Mouse (Mus musculus): ENCODE data around the gene Armh3.

Armh3 gene

GRCm38 (mm10) chr19:45997785-45998693 is at the start of gene Armh3:
Gene Armh3 (minus strand): TSS chr19:45998488.
- DNase-seq (ENCODE audit: low read depth), result peak; percentile 88

GRCm38 (mm10) chr19:46047426-46047825 is 49.1 kb upstream of the Armh3 start:
- no peak for DNase-seq (ENCODE audit: low read depth)

GRCm38 (mm10) chr19:46046621-46047025 is 48.3 kb upstream of the Armh3 start:
- no peak for DNase-seq (ENCODE audit: low read depth)

- no peak for DNase-seq (ENCODE audit: low read depth)
Observed at GRCm38 (mm10) chr19:46045696-46046311, 47.5 kb upstream of the Armh3 start.

- no peak for DNase-seq (ENCODE audit: low read depth)
Observed at GRCm38 (mm10) chr19:46044993-46045695, 46.9 kb upstream of the Armh3 start, which contains the start of gene Ldb1. Gene Ldb1 (minus strand): TSS chr19:46045214.

GRCm38 (mm10) chr19:46044271-46044992 is 46.1 kb upstream of the Armh3 start, which contains the start of gene Pprc1:
Gene Pprc1 (plus strand): TSS chr19:46044886.
- no peak for DNase-seq (ENCODE audit: low read depth)

- DNase-seq (ENCODE audit: low read depth), result no peak
Observed at GRCm38 (mm10) chr19:46043380-46043779, 45.1 kb upstream of the Armh3 start.

GRCm38 (mm10) chr19:46042476-46043011 is 44.3 kb upstream of the Armh3 start:
- DNase-seq (ENCODE audit: low read depth), result no peak

GRCm38 (mm10) chr19:46041933-46042475 is 43.7 kb upstream of the Armh3 start:
- DNase-seq (ENCODE audit: low read depth), result no peak

GRCm38 (mm10) chr19:46041299-46041932 is 43.1 kb upstream of the Armh3 start:
- no peak for DNase-seq (ENCODE audit: low read depth)

- no peak for DNase-seq (ENCODE audit: low read depth)
Observed at GRCm38 (mm10) chr19:46040149-46040902, 42.0 kb upstream of the Armh3 start.

GRCm38 (mm10) chr19:46039478-46039877 is 41.2 kb upstream of the Armh3 start:
- peak; percentile 86 for DNase-seq (ENCODE audit: low read depth)

GRCm38 (mm10) chr19:46038851-46039260 is 40.6 kb upstream of the Armh3 start:
- no peak for DNase-seq (ENCODE audit: low read depth)

GRCm38 (mm10) chr19:46037925-46038850 is 39.9 kb upstream of the Armh3 start:
- no peak for DNase-seq (ENCODE audit: low read depth)

GRCm38 (mm10) chr19:46037243-46037924 is 39.1 kb upstream of the Armh3 start:
- no peak for DNase-seq (ENCODE audit: low read depth)

GRCm38 (mm10) chr19:46036477-46037242 is 38.4 kb upstream of the Armh3 start:
- no peak for DNase-seq (ENCODE audit: low read depth)

- DNase-seq (ENCODE audit: low read depth), result no peak
Observed at GRCm38 (mm10) chr19:46035971-46036370, 37.7 kb upstream of the Armh3 start.
